Mouse (Mus musculus): ENCODE results near the gene Dpf2. TPM values are rescaled to one million over a fixed set of nuclear protein-coding genes. Genes with fewer than 3 reads are reported as not detected.

Gene Dpf2
- total and polyA plus RNA-seq, 3 experiments = 25.0 to 115 (median 36.7) TPM

DNA sequence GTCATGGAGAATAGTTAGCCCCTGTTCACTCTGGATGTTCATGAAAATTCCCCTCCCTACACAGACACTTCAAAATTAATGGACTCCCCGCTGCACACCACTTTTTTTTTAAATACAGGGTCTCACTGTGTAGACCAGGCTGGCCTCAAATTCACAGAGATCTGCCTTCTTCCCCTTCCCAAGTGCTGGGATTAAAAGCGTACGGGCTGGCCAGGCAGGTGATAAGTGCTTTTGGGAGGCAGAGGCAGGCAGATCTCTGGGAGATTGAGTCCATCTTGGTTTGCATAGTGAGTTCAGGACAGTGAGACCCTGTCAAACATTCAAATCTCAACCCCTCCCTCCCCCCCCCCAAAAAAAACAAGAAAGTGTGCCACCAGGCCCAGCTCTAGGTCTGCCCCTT lies 10.2 kb upstream of the Dpf2 start:
- dilution Hi-C loops (cut with MboI; ENCODE audit: extremely low pct_ligation_motif_present, extremely low pct_unique_long_range_greater_than_20kb, low sequenced_read_pairs) (no loop called here), in situ Hi-C loops (cut with MboI; ENCODE audit: low pct_ligation_motif_present, low pct_unique_long_range_greater_than_20kb, low sequenced_read_pairs) (loop anchor here (5.0 kb wide), 2 partner anchors 39 to 94 kb away; partner anchors contain the start of genes Capn1 and Pola2)
- Histone ChIP-seq H3K9ac (ENCODE audit: insufficient read depth, low read depth) (no peak overlapping the region), H3K4me2 (ENCODE audit: insufficient read depth, low read depth, poor library complexity, severe bottlenecking) (no peak overlapping the region), H3K36me3 (replicated peaks in 1 of 2; ENCODE audit: control insufficient read depth in 1 of 2, insufficient read depth in 1 of 2, low read length in 1 of 2) (peaks cover 0 to 9% of the 10 kb centered on the region in 2 experiments), H3K9me3 (replicated peaks; ENCODE audit: low read length) (no peaks in the 10 kb centered on the region), H3K27me3 (replicated peaks) (peaks cover 7% of the 10 kb centered on the region), H3K4me1 (ENCODE audit: control insufficient read depth in 1 of 2, insufficient read depth in 2 of 2) (peaks cover 5 to 16% of the 10 kb centered on the region in 2 experiments; a peak in 2 of 4 replicates), H3K27ac (ENCODE audit: insufficient read depth, low read depth) (no peak overlapping the region), H3K79me2 (replicated peaks; ENCODE audit: control insufficient read depth, extremely low read depth, insufficient read depth, poor library complexity, severe bottlenecking) (no peaks in the 10 kb centered on the region), H3K4me3 (replicated peaks in 1 of 3; ENCODE audit: low read depth in 2 of 3, low read length in 2 of 3, poor library complexity in 1 of 3) (no peak overlapping the region)
- DNase-seq (ENCODE audit: extremely low read depth) = no peak
- TF ChIP-seq USF2 (conservative IDR thresholded peaks at IDR 0.05; ENCODE audit: low read depth, low read length) (no peak), ZKSCAN1 (IDR thresholded peaks at IDR 0.05; ENCODE audit: borderline replicate concordance, low read depth, low read length) (no peak), CHD2 (IDR thresholded peaks at IDR 0.05; ENCODE audit: low read length) (no peak), JUN (IDR thresholded peaks at IDR 0.05; ENCODE audit: insufficient read depth, low read depth, low read length) (no peak), RAD21 (IDR thresholded peaks at IDR 0.05; ENCODE audit: low read depth, low read length) (no peak), NELFE (IDR thresholded peaks at IDR 0.05; ENCODE audit: low read depth, low read length) (no peak), KAT2A (IDR thresholded peaks at IDR 0.05; ENCODE audit: insufficient replicate concordance, low read length) (no peak), MXI1 (IDR thresholded peaks at IDR 0.05; ENCODE audit: low read depth, low read length) (no peak), USF1 (IDR thresholded peaks at IDR 0.05; ENCODE audit: low read depth, low read length) (no peak), UBTF (IDR thresholded peaks at IDR 0.05; ENCODE audit: low read depth, low read length) (no peak), EP300 (IDR thresholded peaks at IDR 0.05; ENCODE audit: low read length) (no peak), BHLHE40 (IDR thresholded peaks at IDR 0.05; ENCODE audit: low read depth, low read length) (no peak), ZMIZ1 (IDR thresholded peaks at IDR 0.05; ENCODE audit: low read depth, low read length) (no peak), POLR2AphosphoS2 (IDR thresholded peaks at IDR 0.05; ENCODE audit: low read depth, low read length) (no peak), SMC3 (IDR thresholded peaks at IDR 0.05; ENCODE audit: low read depth, low read length) (no peak), ETS1 (conservative IDR thresholded peaks at IDR 0.05; ENCODE audit: low read depth, low read length) (no peak), MEF2A (IDR thresholded peaks at IDR 0.05; ENCODE audit: borderline replicate concordance, low read depth, low read length) (no peak), TBP (conservative IDR thresholded peaks at IDR 0.05; ENCODE audit: low read depth, low read length) (no peak), TCF12 (IDR thresholded peaks at IDR 0.05; ENCODE audit: low read depth, low read length) (no peak)

DNA sequence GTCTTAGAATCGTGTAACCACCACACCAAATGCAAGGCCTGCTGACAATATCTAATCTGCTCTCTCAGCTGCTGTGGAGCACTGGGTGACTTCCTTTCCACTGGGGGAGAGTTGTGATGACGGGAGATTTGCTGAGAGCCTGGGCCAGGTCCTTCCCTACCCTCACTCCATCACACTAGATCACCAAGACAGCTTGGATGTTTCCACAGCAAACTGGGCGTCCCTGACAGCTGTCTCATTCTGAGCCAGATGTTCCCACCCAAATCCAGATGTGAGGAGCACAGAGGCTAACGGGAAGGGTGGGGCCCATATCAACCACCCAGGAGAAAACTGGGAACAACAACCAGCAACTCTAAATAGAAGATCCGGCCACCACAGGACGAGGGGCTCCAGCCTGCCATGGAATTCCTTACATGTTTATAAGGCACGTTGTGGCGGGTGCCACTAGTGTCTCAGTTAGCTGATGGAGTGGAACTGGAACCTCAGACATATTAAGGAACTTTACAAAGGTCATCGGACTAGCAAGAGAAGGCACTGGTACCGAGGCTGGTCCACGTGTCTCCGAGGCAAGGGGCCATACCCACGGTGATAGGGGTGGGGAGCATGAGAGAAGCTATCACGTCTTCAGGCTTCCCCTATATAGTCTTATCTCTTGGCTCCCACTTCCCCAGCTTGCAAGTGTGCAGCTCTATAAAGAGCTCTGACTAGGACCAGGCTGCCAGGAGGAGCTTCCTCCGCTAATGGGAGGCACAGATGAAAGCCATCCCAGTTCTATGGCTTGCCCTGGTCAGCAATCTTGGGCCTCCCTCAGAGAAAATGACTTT lies 9.5 kb upstream of the Dpf2 start:
- no peak for DNase-seq (ENCODE audit: extremely low read depth)
- Histone ChIP-seq H3K79me2 (replicated peaks; ENCODE audit: control insufficient read depth, extremely low read depth, insufficient read depth, poor library complexity, severe bottlenecking) (no peaks in the 10 kb centered on the region), H3K4me3 (replicated peaks in 1 of 3; ENCODE audit: low read depth in 2 of 3, low read length in 2 of 3, poor library complexity in 1 of 3) (no peak overlapping the region), H3K27ac (ENCODE audit: insufficient read depth, low read depth) (no peak overlapping the region), H3K9ac (ENCODE audit: insufficient read depth, low read depth) (no peak overlapping the region), H3K27me3 (replicated peaks) (peaks cover 7% of the 10 kb centered on the region), H3K9me3 (replicated peaks; ENCODE audit: low read length) (no peaks in the 10 kb centered on the region), H3K36me3 (replicated peaks in 1 of 2; ENCODE audit: control insufficient read depth in 1 of 2, insufficient read depth in 1 of 2, low read length in 1 of 2) (peaks cover 3 to 16% of the 10 kb centered on the region in 2 experiments), H3K4me2 (ENCODE audit: insufficient read depth, low read depth, poor library complexity, severe bottlenecking) (no peak overlapping the region), H3K4me1 (ENCODE audit: control insufficient read depth in 1 of 2, insufficient read depth in 2 of 2) (peaks cover 5 to 16% of the 10 kb centered on the region in 2 experiments; a peak in 2 of 4 replicates)
- dilution Hi-C loops (cut with MboI; ENCODE audit: extremely low pct_ligation_motif_present, extremely low pct_unique_long_range_greater_than_20kb, low sequenced_read_pairs) = no loop called here
- in situ Hi-C loops (cut with MboI; ENCODE audit: low pct_ligation_motif_present, low pct_unique_long_range_greater_than_20kb, low sequenced_read_pairs) = loop anchor here (5.0 kb wide), 2 partner anchors 40 to 95 kb away; partner anchors contain the start of genes Capn1 and Pola2
- TF ChIP-seq ZKSCAN1 (IDR thresholded peaks at IDR 0.05; ENCODE audit: borderline replicate concordance, low read depth, low read length) (no peak), GABPA (IDR thresholded peaks at IDR 0.05; ENCODE audit: insufficient replicate concordance, low read depth, low read length) (no peak), TCF12 (IDR thresholded peaks at IDR 0.05; ENCODE audit: low read depth, low read length) (no peak)

All from CH12.LX (cell line).